Mouse (Mus musculus): ENCODE results near the gene Rnf223.

- TF ChIP-seq CTCF (IDR thresholded peaks at IDR 0.05; ENCODE audit: low read depth) = no peak
- TF ChIP-seq EP300 (optimal IDR thresholded peaks at IDR 0.05) = no peak
These were observed 46.0 kb upstream of the Rnf223 start for GRCm38 (mm10) chr4:156084096-156084879.
